Mouse (Mus musculus): ENCODE measurements around the gene Pdgfc.

DNA sequence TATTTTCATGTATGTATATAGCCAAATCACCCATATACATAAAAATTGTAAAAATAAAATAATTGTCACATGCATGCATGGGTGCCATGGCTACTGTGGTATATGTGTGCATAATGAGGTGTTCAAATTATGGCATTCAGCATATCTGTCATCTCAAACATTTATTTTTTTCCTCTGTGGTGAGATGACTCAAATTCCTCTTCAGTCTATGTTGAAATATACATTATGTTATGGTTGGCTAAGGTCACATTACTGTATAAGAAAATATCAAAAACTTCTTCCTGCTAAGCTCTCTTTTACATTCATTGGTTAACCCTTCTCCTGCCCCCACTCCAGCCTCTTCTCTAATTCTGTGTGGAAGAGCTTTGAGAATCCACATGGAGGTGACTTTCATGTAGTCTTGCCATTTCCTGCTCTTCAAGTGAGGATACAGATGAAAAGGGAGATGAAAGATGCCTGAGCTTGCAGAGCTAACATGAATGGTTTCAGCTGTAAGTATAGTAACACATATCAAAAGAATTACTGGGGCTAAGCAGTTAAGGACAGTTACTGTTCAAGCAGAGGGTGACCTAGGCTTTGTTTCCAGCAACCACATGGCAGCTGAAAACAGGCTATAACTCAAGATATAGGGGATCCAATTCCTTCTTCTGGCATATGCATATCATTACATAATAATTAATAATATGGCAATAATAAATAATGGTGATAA, 124.4 kb downstream of the Pdgfc start:
- TF ChIP-seq CTCF (conservative IDR thresholded peaks at IDR 0.05; ENCODE audit: low read length) (no peak), POU5F1 (IDR thresholded peaks at IDR 0.05; ENCODE audit: borderline replicate concordance, low read length) (no peak)

Data from E14TG2a.4 (cell line).